Mouse (Mus musculus) cerebellum, adult 2 months (tissue): Measurements from ENCODE around the gene Cpt1c. TPM values are rescaled to one million over a fixed set of nuclear protein-coding genes. Genes with fewer than 3 reads are reported as not detected.

Experiments used
- DNase-seq, 2 experiments: peaks; one replicate each; pipeline ENCODE4 v3.0.0; 2021
- H3K27ac ChIP-seq: fragments of 200-500 bp; 2 replicates; pipeline ENCODE4 v1.5.1; 2012; ENCODE audit warnings: low read length, control low read depth, inconsistent platforms; ENCODE audit not compliant: insufficient read depth
- H3K27me3 ChIP-seq: fragments of 200-500 bp; 2 replicates; pipeline ENCODE4 v1.6.1; 2012; ENCODE audit warnings: inconsistent platforms, mild to moderate bottlenecking, low read length, moderate library complexity; ENCODE audit not compliant: control insufficient read depth, insufficient read depth
- H3K4me1 ChIP-seq: fragments of 200-500 bp; 2 replicates; pipeline ENCODE4 v1.6.1; 2011; ENCODE audit warnings: low read length; ENCODE audit not compliant: control insufficient read depth, insufficient read depth
- H3K4me3 ChIP-seq: fragments of 200-500 bp; replicated peaks from 2 replicates; pipeline ENCODE3; 2011; ENCODE audit warnings: mild to moderate bottlenecking, low read depth, low read length, control low read depth; ENCODE audit not compliant: insufficient read depth
- CTCF ChIP-seq: fragments of 200-500 bp; IDR thresholded peaks from 2 replicates; pipeline ENCODE4 v1.5.1; 2011; ENCODE audit warnings: low read depth, mild to moderate bottlenecking, control low read depth, low read length, moderate library complexity, borderline replicate concordance; ENCODE audit not compliant: insufficient read depth
- POLR2A ChIP-seq: fragments of 200-500 bp; IDR thresholded peaks from 2 replicates; pipeline ENCODE4 v1.6.1; 2011; ENCODE audit warnings: low read length, control low read depth, borderline replicate concordance; ENCODE audit not compliant: insufficient read depth
- WGBS: fragments of 180-500 bp; shearing (Covaris S2); methylation state at CpG from one replicate; pipeline ENCODE4 v1.1.7; 2018; 5-methylcytosine and 5-hydroxymethylcytosine counted together
- polyA plus RNA-seq: library from polyadenylated mRNA; depleted of rRNA; stranded (reverse); fragments of >200 nt; gene quantifications from 2 replicates; pipeline ENCODE4 v1.2.3, GENCODE M21; 2012

Gene Cpt1c
- polyA plus RNA-seq, 1 experiment = 129 TPM

GRCm38 (mm10) chr7:45015344-45015956, 40.8 kb upstream of the Cpt1c start:
- no peak for TF ChIP-seq POLR2A
- TF ChIP-seq CTCF = no peak
- no peaks in the 10 kb centered on the region for H3K27me3 ChIP-seq
- no peak for DNase-seq
- peak overlapping the region; percentile 72; the same call in 1 of the 2 replicates for H3K27ac ChIP-seq
- under 1% methylated on average over 20 of the region's 20 CpGs for WGBS
- H3K4me1 ChIP-seq = peaks cover 7% of the 10 kb centered on the region; the same call in 1 of the 2 replicates
- H3K4me3 ChIP-seq = peak overlapping the region; percentile 97

- WGBS = 78% methylated on average over 3 of the region's 3 CpGs
- H3K4me1 ChIP-seq = peaks cover 7% of the 10 kb centered on the region; the same call in 1 of the 2 replicates
- H3K4me3 ChIP-seq = no peak overlapping the region
- DNase-seq = no peak
- no peak overlapping the region for H3K27ac ChIP-seq
- H3K27me3 ChIP-seq = no peaks in the 10 kb centered on the region
- TF ChIP-seq CTCF = no peak
- TF ChIP-seq POLR2A = no peak
These were observed 39.4 kb upstream of the Cpt1c start for GRCm38 (mm10) chr7:45014096-45014451.

DNA sequence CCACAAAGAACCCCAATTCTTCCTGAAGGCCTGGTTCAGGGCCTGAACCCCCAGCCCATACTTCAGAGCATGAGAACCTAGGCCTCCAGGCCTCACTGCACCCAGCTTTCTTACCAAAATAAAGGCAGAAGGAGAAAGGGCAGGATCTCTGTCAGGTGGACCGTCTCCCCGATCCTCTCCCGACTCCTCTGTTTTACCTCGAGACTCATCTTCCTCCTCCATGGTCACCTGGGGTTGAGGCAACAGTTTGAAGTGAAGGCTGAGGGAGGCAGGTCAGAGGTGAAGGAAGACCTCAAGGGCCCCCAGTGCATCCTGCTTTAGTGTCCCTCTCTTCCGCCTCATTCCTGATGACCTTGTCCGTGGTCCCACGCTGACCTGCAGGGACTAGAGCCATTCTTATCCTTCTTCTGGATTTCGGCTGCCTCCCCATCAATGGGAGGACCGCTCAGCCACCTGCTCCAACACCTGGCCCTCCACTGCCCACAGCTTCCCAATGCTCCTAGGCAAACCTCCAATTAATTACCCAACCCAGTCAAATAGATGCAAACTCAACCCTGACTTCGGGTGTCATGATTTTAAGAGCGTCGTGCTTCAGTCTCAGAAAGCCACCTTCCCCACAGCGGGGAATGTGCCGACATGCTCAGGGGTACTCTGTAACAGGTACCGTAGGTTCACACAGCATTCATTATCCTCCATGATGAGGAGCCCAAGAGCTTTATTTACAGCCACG, 38.9 kb upstream of the Cpt1c start:
- Histone ChIP-seq H3K27me3 (no peaks in the 10 kb centered on the region), H3K4me3 (no peak overlapping the region), H3K27ac (no peak overlapping the region), H3K4me1 (peaks cover 7% of the 10 kb centered on the region; the same call in 1 of the 2 replicates)
- no peak for DNase-seq
- TF ChIP-seq POLR2A (no peak), CTCF (no peak)
- WGBS = 90% methylated on average over 16 of the region's 16 CpGs

GRCm38 (mm10) chr7:45012824-45013223, 38.2 kb upstream of the Cpt1c start:
- 78% methylated on average over 4 of the region's 4 CpGs for WGBS

DNA sequence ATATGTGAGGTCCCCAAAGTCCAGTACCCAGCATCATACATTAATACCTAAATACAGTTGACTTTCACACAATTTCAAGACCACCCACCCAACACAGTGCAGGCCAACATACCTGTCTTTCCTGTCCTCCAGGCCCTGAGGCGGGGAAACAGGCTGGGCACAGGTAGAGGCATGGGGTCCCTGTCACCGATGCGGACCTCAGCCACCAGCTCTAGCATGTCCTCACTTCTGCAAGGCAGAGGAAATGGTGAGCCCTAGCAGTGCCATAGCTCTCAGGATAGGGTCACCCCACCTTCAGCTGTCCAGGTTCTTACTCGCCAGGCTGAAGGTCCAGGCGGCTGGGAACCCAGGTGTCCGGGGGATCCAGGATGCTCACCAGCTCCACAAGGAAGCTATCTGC, 37.4 kb upstream of the Cpt1c start:
- TF ChIP-seq POLR2A = no peak
- TF ChIP-seq CTCF = no peak
- H3K27ac ChIP-seq = no peak overlapping the region
- no peak overlapping the region for H3K4me3 ChIP-seq
- 94% methylated on average over 6 of the region's 6 CpGs for WGBS
- no peaks in the 10 kb centered on the region for H3K27me3 ChIP-seq
- no peak for DNase-seq
- peaks cover 7% of the 10 kb centered on the region; the same call in 1 of the 2 replicates for H3K4me1 ChIP-seq

More at GRCm38 (mm10) chr7:45012824-45013223, 38.2 kb upstream of the Cpt1c start:
- H3K4me3 ChIP-seq = no peak overlapping the region
- TF ChIP-seq POLR2A (no peak), CTCF (no peak)
- H3K4me1 ChIP-seq = peaks cover 7% of the 10 kb centered on the region; the same call in 1 of the 2 replicates
- no peak overlapping the region for H3K27ac ChIP-seq
- no peaks in the 10 kb centered on the region for H3K27me3 ChIP-seq
- no peak for DNase-seq

DNA sequence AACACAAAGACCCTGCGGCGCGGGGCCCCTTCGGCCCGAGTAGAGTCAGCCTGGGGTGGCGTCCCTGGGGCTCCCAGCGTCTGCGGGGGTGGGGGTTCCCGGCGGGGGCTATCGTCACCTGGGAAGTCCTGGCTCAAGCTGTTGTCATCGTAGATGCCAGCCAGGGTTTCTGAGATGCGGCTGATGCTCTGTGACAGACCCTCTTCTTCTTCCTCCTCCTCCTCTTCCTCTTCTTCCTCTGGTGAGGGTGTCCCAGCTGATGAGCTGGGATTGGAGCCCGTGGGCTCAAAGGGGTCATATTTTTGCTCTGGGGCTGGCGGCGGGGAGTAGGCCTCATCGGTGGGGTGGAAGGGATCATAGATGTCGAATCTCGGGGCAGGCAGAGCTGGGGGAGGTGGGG, 33.8 kb upstream of the Cpt1c start:
- Histone ChIP-seq H3K4me1 (no peaks in the 10 kb centered on the region; the same call in 1 of the 2 replicates), H3K4me3 (no peak overlapping the region), H3K27me3 (no peaks in the 10 kb centered on the region), H3K27ac (no peak overlapping the region)
- DNase-seq = no peak
- TF ChIP-seq CTCF (no peak), POLR2A (no peak)
- 89% methylated on average over 19 of the region's 19 CpGs for WGBS

GRCm38 (mm10) chr7:45007846-45008245, 33.2 kb upstream of the Cpt1c start:
- H3K27me3 ChIP-seq = no peaks in the 10 kb centered on the region
- H3K27ac ChIP-seq = no peak overlapping the region
- WGBS = 94% methylated on average over 30 of the region's 30 CpGs
- DNase-seq = no peak
- no peak for TF ChIP-seq POLR2A
- no peak for TF ChIP-seq CTCF
- H3K4me1 ChIP-seq = no peaks in the 10 kb centered on the region; the same call in 1 of the 2 replicates
- no peak overlapping the region for H3K4me3 ChIP-seq

DNA sequence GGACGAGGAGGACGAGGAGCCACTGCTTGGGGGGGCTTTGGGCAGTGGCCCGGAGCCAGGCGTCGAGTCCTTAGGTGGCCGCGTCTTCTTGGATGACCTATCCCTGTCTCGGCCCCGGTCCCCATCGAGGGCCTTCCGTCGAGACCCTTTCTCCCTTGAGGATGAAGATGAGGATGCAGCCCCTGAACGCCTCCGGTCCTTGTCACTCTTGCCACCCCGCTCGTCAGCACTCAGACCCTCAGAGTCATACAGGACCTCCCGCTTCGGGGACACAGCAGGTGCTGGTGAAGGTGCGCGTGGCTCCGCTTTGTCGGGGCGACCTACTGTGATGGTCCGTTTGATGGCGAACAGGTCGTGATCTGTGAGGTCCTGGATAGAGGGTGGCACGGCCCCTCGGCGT, 32.5 kb upstream of the Cpt1c start:
- 91% methylated on average over 29 of the region's 29 CpGs for WGBS
- no peak overlapping the region for H3K4me3 ChIP-seq
- TF ChIP-seq CTCF = no peak
- no peak for TF ChIP-seq POLR2A
- no peaks in the 10 kb centered on the region for H3K27me3 ChIP-seq
- DNase-seq = no peak
- peaks cover 5% of the 10 kb centered on the region for H3K4me1 ChIP-seq
- no peak overlapping the region for H3K27ac ChIP-seq
